Mouse (Mus musculus) heart, adult 18-20 months (tissue): ENCODE measurements around the gene Gm45521. TPM values are rescaled to one million over a fixed set of nuclear protein-coding genes. Genes with fewer than 3 reads are reported as not detected.
"Not testable (repeated sequence)": the region's sequence is repeated elsewhere in the genome, so short reads cannot be mapped to it uniquely, and the experiment has no call there.

Experiments
- DNase-seq, 2 experiments: peaks; one replicate each; pipeline ENCODE4 v3.0.0; 2021 to 2022; ENCODE audit warnings: mixed read lengths in 1 of 2
- total RNA-seq, 2 experiments: library from RNA; stranded (reverse); gene quantifications; 2 replicates each; pipeline ENCODE4 v1.2.3; 2021

Gene Gm45521
- total RNA-seq, 2 experiments from 2014 or later, result not detected

DNA sequence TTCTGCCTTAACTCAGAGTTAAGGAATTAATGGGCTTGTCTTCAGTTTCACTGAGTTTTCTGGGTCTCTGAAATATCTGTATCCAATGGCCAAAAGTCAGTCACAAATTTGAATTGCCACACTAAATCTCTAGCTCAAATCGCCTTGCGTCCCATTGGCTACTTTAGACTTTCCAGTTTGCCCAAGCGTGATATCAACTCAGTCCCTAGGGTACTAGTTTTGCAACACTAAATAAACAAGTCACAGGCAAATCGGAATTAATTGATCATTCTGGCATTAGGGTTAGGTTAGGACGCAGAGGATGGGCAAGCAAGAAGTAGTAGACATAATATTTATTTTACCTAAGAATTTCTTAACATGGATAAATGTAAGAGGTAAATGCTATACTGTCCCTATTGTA lies 43.2 kb downstream of the Gm45521 start:
- DNase-seq, result no peak

DNA sequence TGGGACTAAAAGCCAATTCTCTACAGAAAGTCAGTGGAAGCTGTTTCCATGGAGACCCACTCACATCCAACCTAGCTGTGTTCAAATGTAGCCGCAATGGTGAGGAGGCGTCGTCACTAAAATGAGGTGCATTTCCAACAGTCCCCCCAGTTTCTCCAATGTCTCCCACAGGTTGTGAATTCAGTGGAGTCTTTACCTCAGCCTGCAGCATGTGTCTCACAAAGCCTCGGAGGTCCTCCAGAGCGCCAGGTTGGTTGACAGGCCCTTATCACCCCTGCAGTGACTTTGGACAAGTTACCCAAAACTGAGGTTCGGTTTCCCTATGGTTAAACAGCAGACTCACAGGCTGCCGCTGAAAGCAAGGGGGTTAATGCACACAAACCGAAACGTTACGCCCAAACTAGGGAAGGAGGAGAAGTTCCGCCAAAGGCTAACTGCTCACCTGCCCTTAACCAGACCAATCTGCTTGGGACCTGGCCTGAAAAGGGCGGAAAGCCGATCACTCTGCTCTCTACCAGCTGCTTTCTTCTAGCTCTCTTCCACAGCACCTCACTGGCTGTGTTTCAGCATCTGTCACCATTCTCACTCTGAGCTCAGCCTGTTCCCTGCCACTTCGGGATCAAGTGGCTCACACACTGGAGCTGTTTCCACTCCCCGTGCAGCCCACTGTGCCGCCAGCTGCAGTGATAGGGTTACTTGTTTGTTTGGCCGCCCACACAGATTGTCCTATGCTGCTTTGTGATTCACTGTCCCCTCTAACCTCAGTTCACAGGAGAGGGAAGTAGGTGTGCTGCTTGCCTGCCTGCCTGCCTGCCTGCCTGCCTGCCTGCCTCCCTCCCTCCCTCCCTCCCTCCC lies 44.0 kb downstream of the Gm45521 start:
- DNase-seq, result no peak

GRCm38 (mm10) chr14:8002432-8003092 lies 45.5 kb downstream of the Gm45521 start, which contains the start of gene Abhd6:
TSS of gene Abhd6 (plus strand) at chr14:8002902.
- peak; percentile 87 to 90 for DNase-seq

DNA sequence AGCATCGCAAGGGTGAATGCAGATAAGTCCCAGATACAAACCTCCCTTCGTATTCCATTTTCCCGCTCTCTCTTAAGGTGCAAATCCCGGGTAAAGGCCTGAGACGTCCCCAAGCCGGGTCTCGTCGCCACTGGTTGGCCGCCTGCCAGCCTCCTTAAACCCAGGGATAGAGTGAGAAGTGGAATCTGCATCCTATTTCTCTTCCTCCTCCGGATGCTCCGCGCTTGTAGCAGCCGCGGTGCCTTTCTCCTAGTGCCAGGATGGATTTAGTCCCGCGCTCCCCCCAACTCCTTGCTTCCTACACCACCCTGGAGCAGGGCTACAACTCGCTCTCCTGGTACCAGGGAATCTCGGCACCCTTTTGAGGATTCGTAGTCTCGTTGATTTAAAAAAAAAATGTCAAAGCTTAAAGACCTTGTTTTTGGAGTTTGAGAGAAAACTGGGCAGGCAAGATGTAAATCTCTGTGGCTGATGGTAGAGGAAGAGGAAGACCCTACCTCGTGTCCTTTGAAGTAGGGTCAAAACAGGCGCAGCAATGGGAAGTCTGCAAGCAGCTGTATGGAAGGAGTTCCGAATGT lies 46.1 kb downstream of the Gm45521 start:
- DNase-seq, result peak; percentile 44 to 72

GRCm38 (mm10) chr14:8003727-8004670 lies 46.9 kb downstream of the Gm45521 start:
- DNase-seq, result no peak

DNA sequence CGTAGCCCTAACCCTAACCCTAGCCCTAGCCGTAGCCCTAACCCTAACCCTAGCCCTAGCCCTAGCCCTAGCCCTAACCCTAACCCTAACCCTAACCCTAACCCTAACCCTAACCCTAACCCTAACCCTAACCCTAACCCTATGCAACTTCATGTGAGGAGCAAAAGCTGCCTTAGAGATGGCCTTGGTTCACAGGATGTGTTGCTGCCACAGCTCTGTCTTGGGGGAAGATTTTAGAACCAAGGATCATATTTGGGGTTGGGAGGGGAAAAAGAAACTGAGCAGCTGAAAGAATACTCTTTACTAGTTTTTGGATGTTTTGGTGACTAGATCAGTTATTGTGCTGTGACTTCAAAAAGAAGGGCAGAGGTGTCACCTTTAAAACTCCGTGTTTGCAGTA lies 49.0 kb downstream of the Gm45521 start:
- not testable (repeated sequence) for DNase-seq

DNA sequence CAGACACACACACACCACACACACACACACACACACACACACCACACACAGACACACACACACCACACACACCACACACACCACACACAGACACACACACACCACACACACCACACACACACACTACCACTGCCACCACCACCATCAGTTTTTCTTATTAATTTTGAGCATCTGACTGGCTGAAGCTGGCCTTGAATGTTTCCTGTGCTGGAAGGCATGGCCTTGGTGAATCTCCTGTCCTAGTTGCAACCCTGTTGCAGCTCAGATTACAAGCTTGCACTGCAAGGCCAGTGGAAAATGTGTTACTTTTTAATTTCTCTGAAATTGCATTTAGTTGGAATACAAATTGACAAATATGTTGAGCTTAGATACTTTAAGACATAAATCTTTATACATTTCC lies 50.0 kb downstream of the Gm45521 start:
- no peak for DNase-seq

- DNase-seq, result no peak
Observed at GRCm38 (mm10) chr14:8007486-8007885, 50.4 kb downstream of the Gm45521 start.

DNA sequence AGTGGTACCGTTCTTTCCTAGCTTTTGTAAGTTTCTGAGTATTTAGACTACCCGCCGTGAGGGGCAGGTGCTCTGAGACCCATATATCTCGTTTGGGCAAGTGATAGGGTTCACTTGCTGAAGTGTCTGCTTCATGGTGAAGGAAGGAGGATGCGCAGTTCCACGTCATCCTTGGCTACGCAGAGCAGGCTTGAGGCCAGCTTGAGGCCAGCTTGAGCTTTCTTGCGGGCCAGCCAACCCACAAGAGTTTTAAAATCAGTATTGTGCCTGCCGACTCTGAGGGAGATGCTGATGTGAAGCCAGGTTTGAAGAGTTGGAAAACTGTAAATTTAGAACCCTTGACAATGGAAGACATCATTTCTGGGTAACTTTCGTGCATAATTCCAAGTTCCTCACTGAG lies 50.8 kb downstream of the Gm45521 start:
- no peak for DNase-seq

Other genes starting within 250 kb of the Gm45521 start
- not detected for gene Gm26661, start 165.7 kb upstream of the Gm45521 start, total RNA-seq
- 10 to 100 TPM; 21.8 to 22.6 TPM for gene Flnb, start 139.3 kb upstream of the Gm45521 start, total RNA-seq
- under 1 TPM; 0.15 to 0.95 TPM for gene Dnase1l3, start 37.3 kb downstream of the Gm45521 start, total RNA-seq
- 10 to 100 TPM; 11.0 TPM for gene Abhd6, start 45.6 kb downstream of the Gm45521 start, total RNA-seq
- gene Rpp14, start 123.1 kb downstream of the Gm45521 start, total RNA-seq, result 10 to 100 TPM; 28.0 to 30.3 TPM
- 10 to 100 TPM; 22.0 to 25.2 TPM for gene Pxk, start 140.9 kb downstream of the Gm45521 start, total RNA-seq
- gene Pdhb, start 215.7 kb downstream of the Gm45521 start, total RNA-seq, result 100 to 1,000 TPM; 840 to 892 TPM